Mouse (Mus musculus): ENCODE results near the gene Rpl27.

DNA sequence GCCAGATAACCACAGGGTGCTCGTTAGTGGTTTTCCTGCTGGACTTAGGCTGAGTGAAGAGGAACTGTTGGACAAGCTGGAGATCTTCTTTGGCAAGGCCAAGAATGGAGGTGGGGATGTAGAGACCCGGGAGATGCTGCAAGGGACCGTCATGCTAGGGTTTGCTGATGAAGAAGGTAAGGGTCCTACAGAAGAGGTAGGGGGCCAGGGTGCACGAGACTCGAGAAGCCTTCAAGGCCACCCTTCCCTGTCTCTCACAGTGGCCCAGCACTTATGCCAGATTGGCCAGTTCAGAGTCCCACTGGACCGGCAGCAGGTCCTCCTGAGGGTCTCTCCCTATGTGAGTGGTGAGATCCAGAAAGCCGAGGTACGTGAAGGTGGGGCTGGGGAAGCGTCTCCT is 15.5 kb downstream of the Rpl27 start:
- TF ChIP-seq CTCF (IDR thresholded peaks at IDR 0.05; ENCODE audit: control insufficient read depth, insufficient read depth, insufficient read length) (no peak), MAX (IDR thresholded peaks at IDR 0.05) (no peak), USF1 (IDR thresholded peaks at IDR 0.05; ENCODE audit: low read depth) (no peak), MYOG (IDR thresholded peaks at IDR 0.05; ENCODE audit: control insufficient read depth, extremely low read depth, insufficient read length) (no peak), FOSL1 (IDR thresholded peaks at IDR 0.05; ENCODE audit: insufficient read depth, low read length, poor library complexity, severe bottlenecking) (no peak), MYOD1 (IDR thresholded peaks at IDR 0.05; ENCODE audit: control insufficient read depth, insufficient read length, low read depth) (no peak)

Measured in C2C12 (cell line).